In the genomic region with DNA sequence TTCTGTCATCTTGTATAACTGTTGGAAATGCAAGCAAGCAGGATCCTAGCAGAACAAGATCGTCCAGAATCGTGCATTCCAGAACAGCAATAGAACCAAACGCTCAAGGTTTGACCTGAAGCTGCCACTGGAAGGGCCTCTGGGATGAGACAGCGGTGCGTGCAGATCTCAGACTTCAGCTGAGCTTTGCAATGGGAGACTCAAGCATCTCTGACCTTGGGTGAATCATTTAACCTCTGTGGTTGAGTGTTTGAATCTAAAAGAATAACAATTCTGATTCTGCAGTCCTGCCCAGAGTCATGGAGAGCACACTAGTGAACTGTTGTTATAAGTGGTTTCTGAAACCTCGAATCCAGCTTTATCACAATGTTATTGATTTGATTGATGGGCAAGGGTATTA, we compare ENCODE assay signal across 23 mouse cellular contexts.
A peak's percentile ranks its signal among the peaks of the same experiment; 100 is the strongest.
DNase-seq lines count a peak whose midpoint lies in the region; TF ChIP-seq lines count a peak whose summit lies in the region.
"Had no signal": no experiment of that assay in that cellular context is flagged by ENCODE, and none has a peak within 500 bp of the region (broad histone marks: within the 10 kb centered on the region; RNA-seq: fewer than 3 reads in every experiment).

No protein-coding gene starts in this region.

- peak; percentile 44 for DNase-seq in adrenal gland, adult 2 months
- no peak for DNase-seq in adrenal gland, adult 18-20 months (ENCODE audit: low spot score in 2 of 2)
- peak; percentile 30 for DNase-seq in heart, adult 11 months
- no peak for DNase-seq in heart, postnatal 14 days
- DNase-seq in 3T3-L1 (ENCODE audit: low read depth, low spot score) = peak; percentile 99
- no peak for DNase-seq in lung, postnatal 4 days
- no peak for DNase-seq in urinary bladder, postnatal 4 days (ENCODE audit: low spot score in 2 of 2)
- DNase-seq: cerebellum, adult 2 months; cerebellum, postnatal 25 days; gastrocnemius, postnatal 10 days; kidney, adult 9 months; kidney, postnatal 10 days; lung, embryonic 14.5 days; lung, postnatal 14 days; right cerebral cortex, postnatal 4 days had no signal

- H3K27ac ChIP-seq in bone marrow macrophage, adult 2 months (ENCODE audit: insufficient read depth, low read depth, low read length) = 0 out of 2 replicates have a peak overlapping the region, but pooled peaks have one; percentile 20
- H3K27ac ChIP-seq: heart, embryonic 10.5 days; hindbrain, embryonic 14.5 days; left cerebral cortex, adult 2 months; limb, embryonic 12.5 days; liver, embryonic 15.5 days; midbrain, embryonic 10.5 days; midbrain, embryonic 15.5 days had no signal

- no peak for TF ChIP-seq POLR2A in bone marrow macrophage, adult 2 months (IDR thresholded peaks at IDR 0.05; ENCODE audit: borderline replicate concordance, low read depth, low read length)

- intact Hi-C loops in heart, postnatal 14 days (cut with DNase I) = no loop called here

- H3K4me1 ChIP-seq in bone marrow macrophage, adult 2 months (ENCODE audit: control insufficient read depth, insufficient read depth, low read length) = peaks cover 6% of the 10 kb centered on the region
- H3K4me1 ChIP-seq: liver, embryonic 15.5 days had no signal

- no peak overlapping the region for H3K4me3 ChIP-seq in bone marrow macrophage, adult 2 months (ENCODE audit: insufficient read depth, low read length)
- H3K4me3 ChIP-seq: heart, embryonic 10.5 days; left cerebral cortex, adult 2 months; limb, embryonic 12.5 days; liver, embryonic 15.5 days; midbrain, embryonic 10.5 days; midbrain, embryonic 15.5 days had no signal

- TF ChIP-seq CTCF in bone marrow macrophage, adult 2 months (IDR thresholded peaks at IDR 0.05; ENCODE audit: low read depth, low read length) = no peak

Comparison
In these comparisons a context has a peak if more than half of its experiments do, and no peak if none do; other contexts are left out.
1. DNase-seq: peak in adrenal gland, adult 2 months (single experiment), heart, adult 11 months (single experiment) and 3T3-L1 (single experiment); none in adrenal gland, adult 18-20 months (0 of 2), heart, postnatal 14 days (0 of 2), lung, postnatal 4 days (0 of 2) and urinary bladder, postnatal 4 days (0 of 2).